Mouse (Mus musculus) brown adipose tissue, adult 24 weeks (tissue): Measurements from ENCODE around the gene Krt2. TPM values are rescaled to one million over a fixed set of nuclear protein-coding genes. Genes with fewer than 3 reads are reported as not detected.

Experiments
- H3K27ac ChIP-seq: fragments of 200-500 bp; replicated peaks from 2 replicates; pipeline ENCODE4 v1.5.1; 2012; ENCODE audit warnings: low read depth, mild to moderate bottlenecking, low read length
- H3K4me1 ChIP-seq: fragments of 200-500 bp; 2 replicates; pipeline ENCODE4 v1.6.1; 2012; ENCODE audit warnings: low read length, mixed read lengths; ENCODE audit not compliant: control insufficient read depth, insufficient read depth, insufficient read length
- H3K4me3 ChIP-seq: fragments of 200-500 bp; 2 replicates; pipeline ENCODE4 v1.5.1; 2012; ENCODE audit warnings: low read depth, mild to moderate bottlenecking, low read length, moderate library complexity; ENCODE audit not compliant: insufficient read depth
- polyA plus RNA-seq: library from polyadenylated mRNA; stranded (reverse); fragments of >200 nt; gene quantifications from 2 replicates; pipeline ENCODE4 v1.2.4, GENCODE M21; 2012; ENCODE audit not compliant: missing spikeins, insufficient read depth, insufficient read length

Krt2 gene
- polyA plus RNA-seq, 1 experiment: not detected

DNA sequence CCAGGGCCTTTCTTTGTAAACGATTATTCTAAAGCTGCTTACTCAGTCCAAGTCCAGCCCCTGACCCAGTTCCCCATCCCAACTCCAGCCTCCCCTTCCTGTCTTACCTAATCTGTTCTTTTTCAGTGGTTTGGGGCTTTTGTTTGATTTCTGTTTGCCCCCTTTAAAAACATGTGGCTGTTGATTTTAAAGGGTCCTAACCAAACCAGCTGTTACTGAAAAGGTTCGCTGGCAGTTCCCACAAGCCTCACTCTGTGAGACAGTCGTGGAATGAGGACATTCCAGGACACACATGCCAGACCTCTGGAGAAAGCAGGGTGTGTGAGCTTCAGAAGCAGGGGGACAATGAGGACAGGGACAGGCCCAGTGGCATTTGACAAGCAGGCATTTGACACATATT is 3.8 kb upstream of the Krt2 start:
- no peaks in the 10 kb centered on the region for H3K4me1 ChIP-seq
- no peak overlapping the region for H3K4me3 ChIP-seq
- H3K27ac ChIP-seq: no peak overlapping the region

DNA sequence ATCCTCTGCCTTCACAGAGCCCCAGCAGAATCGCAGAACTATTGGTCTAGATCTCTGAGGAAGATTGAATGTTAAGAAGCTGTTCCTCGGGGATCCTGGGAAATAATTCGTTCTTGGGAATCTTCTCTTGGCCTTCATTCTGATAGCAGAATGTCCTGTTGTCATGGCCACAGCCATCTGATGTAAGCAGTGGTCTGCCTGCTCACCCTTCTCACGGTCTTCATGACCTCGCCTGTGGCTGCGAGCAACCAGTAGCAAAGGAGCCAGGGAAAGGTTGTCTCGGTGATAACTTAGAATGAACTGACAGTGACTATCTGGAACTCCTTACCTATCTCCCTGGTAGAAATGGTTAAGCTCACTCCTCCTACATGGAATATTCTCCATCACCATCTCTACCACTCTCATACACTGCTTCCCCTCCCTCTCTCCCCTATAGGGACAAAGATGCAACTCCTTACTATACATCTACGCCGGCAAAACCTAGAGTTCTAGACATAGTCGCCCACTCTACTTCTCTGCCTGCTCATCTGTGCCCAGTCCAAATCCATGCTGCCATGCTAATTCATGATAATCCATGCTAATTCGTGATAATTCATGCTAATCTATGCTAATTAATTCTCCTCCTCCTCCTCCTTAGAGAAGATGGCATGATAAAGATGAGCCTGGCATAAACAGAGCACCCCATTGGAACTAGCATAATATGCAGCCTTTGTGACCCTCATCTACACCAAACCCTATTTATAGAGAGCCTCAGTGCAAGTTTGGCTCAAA is 14.7 kb downstream of the Krt2 start:
- Histone ChIP-seq H3K27ac (no peak overlapping the region), H3K4me1 (no peaks in the 10 kb centered on the region), H3K4me3 (no peak overlapping the region)

DNA sequence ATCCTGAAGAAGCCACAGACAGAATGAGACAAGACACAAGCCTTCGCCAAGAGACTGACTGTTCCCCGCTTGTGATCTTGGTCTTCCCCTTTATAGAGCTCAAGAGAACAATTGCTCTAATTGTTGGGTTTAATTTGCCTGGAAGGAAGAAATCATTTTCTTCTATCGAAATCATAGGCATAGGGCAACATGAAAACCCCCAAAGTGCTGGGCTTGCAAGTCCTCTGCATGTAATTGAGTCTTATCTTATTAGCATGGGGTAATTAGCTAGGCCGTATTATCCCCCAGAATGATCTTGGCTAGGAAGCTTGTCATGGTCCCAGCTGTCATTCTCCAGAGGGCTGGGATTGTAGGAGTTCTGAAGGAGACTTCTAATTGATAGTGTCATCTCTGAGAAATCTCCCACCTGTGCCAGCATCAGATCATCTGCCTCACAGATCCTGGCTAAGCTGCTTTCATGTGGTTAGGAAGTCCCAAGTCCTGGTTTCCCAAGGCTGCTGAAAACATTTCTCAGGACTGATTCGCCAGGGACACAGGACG is 15.6 kb downstream of the Krt2 start, which contains the start of gene Krt73:
TSS of gene Krt73 (minus strand) at position 51 of the 540 bp plus-strand sequence.
- Histone ChIP-seq H3K4me1 (no peaks in the 10 kb centered on the region), H3K27ac (no peak within 1 kb of the TSS), H3K4me3 (no peak within 1 kb of the TSS)

DNA sequence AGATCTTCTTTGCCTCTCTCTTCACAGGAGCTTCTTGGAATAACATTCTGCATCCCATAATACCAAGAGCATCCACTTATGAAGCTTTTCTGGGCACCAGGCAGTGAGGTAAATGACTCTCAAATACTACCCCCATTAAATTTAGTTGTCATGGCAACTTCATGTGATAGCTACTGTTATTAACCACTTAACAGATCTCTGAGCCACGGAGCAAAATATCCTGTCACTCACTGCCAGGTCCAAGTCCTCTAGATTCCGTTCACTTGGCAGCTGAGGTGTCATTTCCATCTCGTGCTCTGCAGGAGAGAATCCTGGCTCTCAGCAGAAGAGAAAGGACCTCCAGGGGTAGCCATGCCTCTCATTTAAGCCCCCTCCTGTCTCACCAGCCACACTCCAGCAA is 27.1 kb downstream of the Krt2 start:
- no peak overlapping the region for H3K27ac ChIP-seq
- no peak overlapping the region for H3K4me3 ChIP-seq
- H3K4me1 ChIP-seq: no peaks in the 10 kb centered on the region

DNA sequence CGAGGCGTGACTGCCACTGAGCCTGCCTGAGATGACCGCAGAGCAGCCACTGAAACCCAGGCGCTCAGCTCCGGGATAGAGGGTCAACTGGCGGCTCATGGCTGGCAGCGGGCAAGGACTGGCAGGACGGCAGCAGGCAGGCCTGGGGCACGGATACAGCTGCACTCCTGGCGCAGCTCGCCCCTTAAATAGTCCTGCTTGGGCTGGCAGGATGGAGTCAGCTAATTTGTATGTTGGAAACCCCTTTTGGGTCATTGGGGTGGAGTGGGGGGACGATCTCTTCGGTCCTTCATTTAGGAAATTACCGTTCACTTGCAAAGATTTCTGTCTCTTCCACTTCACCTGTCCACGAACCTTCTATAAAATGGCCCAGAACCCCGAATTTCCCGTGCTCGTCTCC is 31.6 kb downstream of the Krt2 start, which contains the start of gene Krt72:
TSS of gene Krt72 (minus strand) at position 101 of the 400 bp plus-strand sequence.
- Histone ChIP-seq H3K27ac (no peak within 1 kb of the TSS), H3K4me1 (no peaks in the 10 kb centered on the region), H3K4me3 (no peak within 1 kb of the TSS)

DNA sequence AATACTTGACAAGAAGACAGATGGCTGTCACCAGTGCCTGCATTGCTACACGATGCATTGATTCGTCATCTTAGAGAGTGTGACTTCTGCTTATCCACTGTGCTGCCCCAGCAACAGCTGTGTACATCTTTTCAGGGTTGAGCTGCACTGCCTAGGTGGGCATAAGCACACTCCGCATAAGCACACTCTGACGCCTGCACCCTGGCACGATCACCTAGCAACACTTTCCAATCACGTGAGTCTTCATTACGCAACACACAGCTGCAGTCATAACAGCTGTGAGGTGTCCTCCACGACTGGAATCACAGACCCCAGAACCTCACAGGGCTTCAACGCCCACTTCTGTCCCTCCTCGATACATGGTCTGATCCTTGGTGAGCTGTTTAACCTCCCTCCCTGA is 44.5 kb downstream of the Krt2 start:
- no peaks in the 10 kb centered on the region for H3K4me1 ChIP-seq
- H3K27ac ChIP-seq: no peak overlapping the region
- H3K4me3 ChIP-seq: no peak overlapping the region

DNA sequence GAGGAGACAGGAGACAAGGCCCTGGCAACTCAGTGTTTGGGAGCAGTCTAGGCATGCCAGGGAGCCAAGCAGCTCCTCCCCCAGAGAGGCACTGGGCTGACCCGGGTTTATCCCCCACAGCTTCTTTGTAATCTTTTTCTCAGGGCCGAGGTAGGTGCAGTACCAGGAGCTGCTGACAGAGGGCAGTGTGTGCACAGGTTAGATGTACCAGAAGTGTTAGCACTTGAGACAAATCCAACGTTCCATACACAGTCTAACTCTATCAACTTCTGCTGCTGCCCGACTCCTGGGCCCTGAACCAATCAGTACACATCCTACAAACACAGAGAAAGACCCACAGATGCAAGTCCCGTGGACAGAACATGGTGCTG is 45.3 kb downstream of the Krt2 start:
- Histone ChIP-seq H3K4me1 (no peaks in the 10 kb centered on the region), H3K4me3 (no peak overlapping the region), H3K27ac (no peak overlapping the region)

DNA sequence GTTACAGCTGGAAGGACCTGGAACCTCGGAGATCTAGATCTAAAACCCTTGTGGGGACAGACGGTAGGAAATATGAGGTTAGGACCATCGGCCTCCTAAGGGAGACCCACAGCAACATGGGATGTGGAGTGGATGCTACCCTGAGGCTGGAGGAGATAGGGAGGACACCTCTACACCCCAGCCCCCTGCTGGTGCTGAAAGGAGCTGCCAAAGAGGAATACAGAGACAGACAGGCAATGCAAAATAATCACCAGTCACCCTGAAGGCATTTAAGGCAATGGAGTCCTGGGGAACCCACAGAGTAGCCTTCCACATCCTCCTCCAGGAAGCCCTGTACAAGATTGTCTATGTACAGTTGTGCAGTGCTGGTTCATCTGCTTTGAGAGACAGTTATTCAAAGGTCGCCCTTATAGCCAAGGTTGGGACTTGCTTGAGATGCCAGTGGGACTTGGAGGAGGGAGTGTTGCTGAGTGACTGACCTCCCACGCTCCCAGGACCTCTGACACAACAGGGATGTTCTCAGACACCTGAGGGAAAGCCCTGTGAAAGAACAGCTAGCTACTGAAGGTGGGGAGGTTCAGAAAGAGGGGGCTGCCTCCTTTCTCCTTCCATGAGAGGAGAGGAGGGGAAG is 45.8 kb downstream of the Krt2 start:
- Histone ChIP-seq H3K27ac (no peak overlapping the region), H3K4me3 (no peak overlapping the region), H3K4me1 (no peaks in the 10 kb centered on the region)

DNA sequence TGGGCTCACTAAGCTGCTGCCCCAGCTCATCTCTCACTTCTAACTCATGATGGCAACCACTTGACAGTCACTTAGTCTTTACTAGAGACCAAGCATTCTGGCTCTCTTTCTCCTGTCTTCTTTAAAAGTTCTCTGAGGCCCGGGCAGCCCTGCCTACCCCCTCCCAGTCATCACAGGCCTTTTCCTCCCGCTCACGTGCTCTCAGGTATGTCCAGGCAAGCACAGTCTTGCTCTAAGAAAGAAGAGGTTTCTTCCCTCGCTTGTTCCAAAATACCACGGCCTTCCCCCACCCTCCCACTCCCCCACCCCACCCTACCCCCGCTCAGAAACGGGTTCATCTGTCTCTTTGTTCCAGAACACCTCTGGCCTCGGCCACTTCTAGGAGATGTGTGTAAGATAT is 47.7 kb downstream of the Krt2 start:
- no peak overlapping the region for H3K27ac ChIP-seq
- H3K4me3 ChIP-seq: no peak overlapping the region
- H3K4me1 ChIP-seq: no peaks in the 10 kb centered on the region

Other genes with a start within 250 kb of the Krt2 start
- not detected in 2 replicates for gene Krt75, start 244.3 kb downstream of the Krt2 start, polyA plus RNA-seq
- gene Gm5414, start 190.0 kb downstream of the Krt2 start, polyA plus RNA-seq: not detected in 2 replicates
- not detected in 2 replicates for gene Gm5478, start 170.8 kb downstream of the Krt2 start, polyA plus RNA-seq
- gene Krt6b, start 137.9 kb downstream of the Krt2 start, polyA plus RNA-seq: not detected in 2 replicates
- gene Krt6a, start 123.9 kb downstream of the Krt2 start, polyA plus RNA-seq: not detected in 2 replicates
- gene Krt5, start 105.3 kb downstream of the Krt2 start, polyA plus RNA-seq: 0.48 and 1.7 TPM in 2 replicates
- gene Krt71, start 75.1 kb downstream of the Krt2 start, polyA plus RNA-seq: not detected in 2 replicates
- gene Krt72, start 31.7 kb downstream of the Krt2 start, polyA plus RNA-seq: not detected in 2 replicates
- gene Krt73, start 15.8 kb downstream of the Krt2 start, polyA plus RNA-seq: not detected in 2 replicates
- gene Krt1, start 32.6 kb upstream of the Krt2 start, polyA plus RNA-seq: 0.63 TPM in 1 of 2 replicates, not detected in the other
- 1.1 and 2.2 TPM in 2 replicates for gene Krt77, start 51.5 kb upstream of the Krt2 start, polyA plus RNA-seq
- gene Krt76, start 74.8 kb upstream of the Krt2 start, polyA plus RNA-seq: not detected in 2 replicates
- not detected in 2 replicates for gene Krt4, start 106.6 kb upstream of the Krt2 start, polyA plus RNA-seq
- gene Krt79, start 122.2 kb upstream of the Krt2 start, polyA plus RNA-seq: 15.1 and 19.0 TPM in 2 replicates
- not detected in 2 replicates for gene Krt78, start 136.1 kb upstream of the Krt2 start, polyA plus RNA-seq
- gene Krt8, start 186.3 kb upstream of the Krt2 start, polyA plus RNA-seq: not detected in 2 replicates
- not detected in 2 replicates for gene Krt18, start 210.0 kb upstream of the Krt2 start, polyA plus RNA-seq